Mouse (Mus musculus): ENCODE measurements around the gene Qrich2.

DNA sequence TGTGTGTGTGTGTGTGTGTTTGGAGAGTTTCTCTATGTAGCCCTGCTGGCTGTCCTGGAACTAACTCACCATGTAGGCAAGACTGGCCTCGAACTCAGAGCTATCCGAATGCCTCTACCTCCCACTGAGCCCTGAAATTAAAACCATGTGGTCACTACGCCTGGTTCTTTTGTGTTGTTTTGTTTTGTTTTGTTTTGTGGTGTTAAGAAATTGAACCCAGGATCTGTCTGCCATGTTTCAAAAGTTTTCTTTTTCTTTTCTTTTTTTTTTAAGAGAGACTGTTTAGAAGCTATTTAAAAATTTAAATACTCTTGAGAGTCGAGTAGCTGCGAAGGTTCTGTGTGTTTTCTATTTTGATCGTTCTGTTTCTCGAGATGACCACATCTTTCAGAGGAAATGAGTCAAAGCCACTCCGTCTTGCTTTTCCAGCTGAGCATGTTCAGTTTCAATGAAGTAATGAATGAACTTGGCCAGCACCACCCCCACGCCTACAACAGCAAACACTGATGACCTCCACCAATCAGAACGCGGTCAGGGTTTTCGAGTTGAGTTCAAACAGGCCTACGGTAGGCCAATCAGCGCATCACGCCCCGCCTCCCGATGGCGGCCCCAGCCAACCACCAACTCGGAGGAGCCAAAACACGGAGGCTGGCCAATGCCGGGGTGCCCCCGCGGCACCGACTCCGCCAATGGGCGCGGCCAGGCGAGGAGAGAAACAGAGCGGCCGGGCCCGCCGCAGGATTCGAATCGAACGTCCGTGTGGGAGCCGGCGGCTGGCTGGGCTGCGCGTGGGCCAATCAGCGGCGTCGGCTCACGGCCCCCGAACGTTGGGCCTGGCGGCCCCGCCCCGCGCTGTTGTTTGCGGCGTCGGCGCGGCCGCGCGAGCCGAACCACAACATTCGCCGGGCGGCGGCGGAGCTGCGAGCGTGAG is 32.4 kb downstream of the Qrich2 start, which contains the start of gene Ubald2:
- TF ChIP-seq CTCF (IDR thresholded peaks at IDR 0.05; ENCODE audit: extremely low read depth, insufficient read depth, low read length) (no peak), POLR2A (IDR thresholded peaks at IDR 0.05; ENCODE audit: extremely low read depth, insufficient read depth, low read length) (0 out of 2 replicates have a peak, but pooled peaks have one; percentile 35)

Measured in cortical plate, adult 2 months (tissue).